Mouse (Mus musculus): ENCODE results near the gene Neurl2. TPM values are rescaled to one million over a fixed set of nuclear protein-coding genes. Genes with fewer than 3 reads are reported as not detected.

Gene Neurl2
- polyA plus RNA-seq, 1 experiment from 2014 or later, result 4.2 TPM

- H3K4me2 ChIP-seq, result no peak overlapping the region
- H3K27ac ChIP-seq, result no peak overlapping the region
- peaks cover 3% of the 10 kb centered on the region; the same call in 1 of the 2 replicates for H3K4me1 ChIP-seq
- H3K4me3 ChIP-seq, result no peak overlapping the region
- ATAC-seq, result no peak
- H3K9ac ChIP-seq, result no peak overlapping the region
- peaks cover 65% of the 10 kb centered on the region for H3K36me3 ChIP-seq (ENCODE audit: poor library complexity, severe bottlenecking)
- no peaks in the 10 kb centered on the region for H3K27me3 ChIP-seq
- WGBS, result 92% methylated on average over 18 of the region's 18 CpGs
- H3K9me3 ChIP-seq (replicated peaks), result no peaks in the 10 kb centered on the region
These were observed 41.4 kb downstream of the Neurl2 start for GRCm38 (mm10) chr2:164791841-164792261.

GRCm38 (mm10) chr2:164790451-164790850, 42.8 kb downstream of the Neurl2 start:
- Histone ChIP-seq H3K4me2 (no peak overlapping the region), H3K9ac (no peak overlapping the region), H3K36me3 (ENCODE audit: poor library complexity, severe bottlenecking) (peaks cover 51% of the 10 kb centered on the region), H3K27me3 (no peaks in the 10 kb centered on the region), H3K27ac (no peak overlapping the region), H3K9me3 (replicated peaks) (no peaks in the 10 kb centered on the region), H3K4me3 (no peak overlapping the region), H3K4me1 (peaks cover 13% of the 10 kb centered on the region)
- no peak for ATAC-seq
- WGBS, result 87% methylated on average over 4 of the region's 4 CpGs

DNA sequence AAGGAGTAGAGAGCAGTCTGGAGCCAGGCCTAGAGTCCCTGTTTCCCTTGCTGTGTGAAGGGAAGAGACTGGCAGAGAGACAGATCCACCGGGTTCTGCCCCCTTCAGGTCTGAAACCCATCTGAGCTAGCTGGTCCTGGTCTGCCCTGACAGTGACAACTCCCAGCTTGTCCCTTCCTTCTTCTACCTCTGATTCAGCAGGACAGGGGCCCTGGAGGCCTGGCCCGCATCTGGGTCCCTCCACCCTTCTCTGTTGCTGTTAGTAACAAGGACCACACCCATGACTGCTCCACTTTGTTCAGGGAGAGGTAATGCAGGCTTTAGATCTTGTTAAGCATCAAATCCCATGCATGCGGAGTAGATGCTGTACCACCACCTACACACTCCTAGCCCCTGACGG, 44.8 kb downstream of the Neurl2 start:
- peaks cover 38% of the 10 kb centered on the region for H3K36me3 ChIP-seq (ENCODE audit: poor library complexity, severe bottlenecking)
- H3K4me3 ChIP-seq, result no peak overlapping the region
- no peaks in the 10 kb centered on the region for H3K27me3 ChIP-seq
- H3K9me3 ChIP-seq (replicated peaks), result no peaks in the 10 kb centered on the region
- no peak overlapping the region for H3K9ac ChIP-seq
- WGBS, result 82% methylated on average over 4 of the region's 4 CpGs
- H3K4me1 ChIP-seq, result peaks cover 22% of the 10 kb centered on the region
- no peak for ATAC-seq
- H3K4me2 ChIP-seq, result no peak overlapping the region
- no peak overlapping the region for H3K27ac ChIP-seq

- Histone ChIP-seq H3K4me3 (no peak overlapping the region), H3K9ac (no peak overlapping the region), H3K4me2 (no peak overlapping the region), H3K36me3 (ENCODE audit: poor library complexity, severe bottlenecking) (peaks cover 31% of the 10 kb centered on the region), H3K4me1 (peaks cover 22% of the 10 kb centered on the region), H3K27ac (no peak overlapping the region), H3K9me3 (replicated peaks) (no peaks in the 10 kb centered on the region), H3K27me3 (no peaks in the 10 kb centered on the region)
- no peak for ATAC-seq
- WGBS, result 82% methylated on average over 10 of the region's 10 CpGs
These were observed 45.5 kb downstream of the Neurl2 start for GRCm38 (mm10) chr2:164787779-164788178.

- Histone ChIP-seq H3K4me1 (peaks cover 22% of the 10 kb centered on the region), H3K4me3 (no peak overlapping the region), H3K9ac (no peak overlapping the region), H3K4me2 (peak overlapping the region; percentile 91), H3K9me3 (replicated peaks) (no peaks in the 10 kb centered on the region), H3K36me3 (ENCODE audit: poor library complexity, severe bottlenecking) (peaks cover 24% of the 10 kb centered on the region), H3K27me3 (no peaks in the 10 kb centered on the region), H3K27ac (no peak overlapping the region)
- WGBS, result 84% methylated on average over 3 of the region's 3 CpGs
- no peak for ATAC-seq
These were observed 46.2 kb downstream of the Neurl2 start for GRCm38 (mm10) chr2:164787032-164787431.

GRCm38 (mm10) chr2:164786388-164786885, 46.8 kb downstream of the Neurl2 start:
- no peaks in the 10 kb centered on the region for H3K27me3 ChIP-seq
- ATAC-seq, result no peak; the same call in 1 of the 2 replicates
- peak overlapping the region; percentile 91 for H3K4me2 ChIP-seq
- peak overlapping the region; percentile 65 for H3K4me3 ChIP-seq
- no peak overlapping the region for H3K27ac ChIP-seq
- WGBS, result 12% methylated on average over 15 of the region's 15 CpGs
- peaks cover 22% of the 10 kb centered on the region for H3K4me1 ChIP-seq
- H3K9me3 ChIP-seq (replicated peaks), result no peaks in the 10 kb centered on the region
- peak overlapping the region; percentile 77 for H3K9ac ChIP-seq
- peaks cover 18% of the 10 kb centered on the region for H3K36me3 ChIP-seq (ENCODE audit: poor library complexity, severe bottlenecking)

- peak within 1 kb of the TSS; percentile 77 for H3K9ac ChIP-seq
- peaks cover 22% of the 10 kb centered on the region for H3K4me1 ChIP-seq
- WGBS, result under 1% methylated on average over 73 of the region's 89 CpGs
- no peaks in the 10 kb centered on the region for H3K9me3 ChIP-seq (replicated peaks)
- H3K4me2 ChIP-seq, result peak within 1 kb of the TSS; percentile 91
- H3K27ac ChIP-seq, result peak within 1 kb of the TSS; percentile 48
- H3K4me3 ChIP-seq, result peak within 1 kb of the TSS; percentile 65
- peaks cover 11% of the 10 kb centered on the region; the same call in 1 of the 2 replicates for H3K36me3 ChIP-seq (ENCODE audit: poor library complexity, severe bottlenecking)
- H3K27me3 ChIP-seq, result no peaks in the 10 kb centered on the region
- peak; percentile 92 for ATAC-seq
These were observed 47.5 kb downstream of the Neurl2 start, which contains the start of gene Snx21 for GRCm38 (mm10) chr2:164785481-164786387. TSS of gene Snx21 (plus strand) at chr2:164785823.

- Histone ChIP-seq H3K9ac (peak overlapping the region; percentile 77), H3K4me2 (peak overlapping the region; percentile 91), H3K4me1 (peaks cover 22% of the 10 kb centered on the region), H3K4me3 (peak overlapping the region; percentile 65), H3K27me3 (no peaks in the 10 kb centered on the region), H3K27ac (no peak overlapping the region; the same call in 1 of the 2 replicates), H3K36me3 (ENCODE audit: poor library complexity, severe bottlenecking) (peaks cover 8% of the 10 kb centered on the region; the same call in 1 of the 2 replicates), H3K9me3 (replicated peaks) (no peaks in the 10 kb centered on the region)
- 20% methylated on average over 7 of the region's 7 CpGs for WGBS
- ATAC-seq, result no peak
These were observed 48.3 kb downstream of the Neurl2 start for GRCm38 (mm10) chr2:164784869-164785420.

DNA sequence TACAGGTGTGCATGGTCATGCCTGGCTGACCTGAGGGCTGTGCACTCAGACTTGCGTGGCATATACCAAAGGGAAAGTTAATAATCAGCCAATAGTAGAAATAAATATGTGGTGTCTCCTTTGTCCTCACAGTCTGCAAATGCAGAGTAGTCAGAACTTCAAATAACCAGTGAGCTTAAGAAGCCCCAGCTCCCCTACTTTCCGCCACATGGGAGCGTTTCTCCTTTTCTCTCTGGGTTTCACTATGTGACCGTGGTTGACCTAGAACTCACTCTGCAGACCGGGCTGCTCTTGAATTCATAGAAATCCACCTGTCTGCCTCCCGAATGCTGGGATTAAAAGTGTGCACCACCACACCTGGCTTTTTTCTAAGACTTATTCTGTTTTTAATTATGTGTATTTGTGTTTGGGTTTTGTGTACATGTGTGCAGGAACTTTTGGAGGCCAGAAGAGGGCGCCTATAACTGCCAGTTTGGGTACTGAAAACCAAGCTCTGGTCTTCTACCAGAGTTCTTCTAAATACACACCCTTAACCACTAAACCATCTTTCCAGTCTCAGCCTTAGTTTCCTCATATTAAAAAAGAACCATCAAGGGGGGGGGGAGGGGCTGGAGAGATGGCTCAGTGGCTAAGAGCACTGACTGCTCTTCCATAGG, 49.2 kb downstream of the Neurl2 start:
- 81% methylated on average over 7 of the region's 7 CpGs for WGBS
- no peaks in the 10 kb centered on the region for H3K27me3 ChIP-seq

GRCm38 (mm10) chr2:164781876-164782275, 51.4 kb downstream of the Neurl2 start:
- Histone ChIP-seq H3K4me3 (no peak overlapping the region), H3K27ac (no peak overlapping the region), H3K4me1 (peaks cover 19% of the 10 kb centered on the region), H3K9me3 (replicated peaks) (no peaks in the 10 kb centered on the region), H3K9ac (no peak overlapping the region), H3K36me3 (ENCODE audit: poor library complexity, severe bottlenecking) (no peaks in the 10 kb centered on the region), H3K4me2 (no peak overlapping the region), H3K27me3 (no peaks in the 10 kb centered on the region)
- ATAC-seq, result no peak
- 72% methylated on average over 4 of the region's 4 CpGs for WGBS

More for the DNA sequence above, 49.2 kb downstream of the Neurl2 start:
- Histone ChIP-seq H3K27ac (no peak overlapping the region), H3K4me2 (no peak overlapping the region), H3K4me1 (peaks cover 22% of the 10 kb centered on the region), H3K9me3 (replicated peaks) (no peaks in the 10 kb centered on the region), H3K4me3 (no peak overlapping the region), H3K36me3 (ENCODE audit: poor library complexity, severe bottlenecking) (peaks cover 8% of the 10 kb centered on the region; the same call in 1 of the 2 replicates), H3K9ac (no peak overlapping the region)
- no peak for ATAC-seq
